Mouse (Mus musculus): ENCODE results near the gene Txnrd3. TPM values are rescaled to one million over a fixed set of nuclear protein-coding genes. Genes with fewer than 3 reads are reported as not detected.

Txnrd3 gene
- polyA plus RNA-seq (2015; fragmentation: Nextera tagmentation; extraction: Ambion mirVana) = 1.9 and 2.2 TPM in 2 replicates

- H3K9ac ChIP-seq (ENCODE audit: low read depth, low read length) = peak within 1 kb of the TSS; percentile 59
- H3K27ac ChIP-seq (ENCODE audit: low read length) = peak within 1 kb of the TSS; percentile 80
- H3K9me3 ChIP-seq (replicated peaks; ENCODE audit: control insufficient read depth, low read length) = no peaks in the 10 kb centered on the region
- under 1% methylated on average over 48 of the region's 51 CpGs for WGBS (ENCODE audit: insufficient replicate concordance)
- H3K27me3 ChIP-seq (ENCODE audit: control insufficient read depth, insufficient read depth, low read depth, low read length) = no peaks in the 10 kb centered on the region
- H3K4me2 ChIP-seq (ENCODE audit: low read depth, low read length) = peak within 1 kb of the TSS; percentile 95
- ATAC-seq (ENCODE audit: low read depth) = peak; percentile 83
- peak within 1 kb of the TSS; percentile 66 for H3K4me3 ChIP-seq (ENCODE audit: low read depth, low read length)
- no peaks in the 10 kb centered on the region for H3K36me3 ChIP-seq (ENCODE audit: control insufficient read depth, insufficient read depth)
- peaks cover 12% of the 10 kb centered on the region for H3K4me1 ChIP-seq (ENCODE audit: control insufficient read depth, low read depth, low read length)
These were observed at the start of gene Txnrd3 for GRCm38 (mm10) chr6:89643798-89644270. Gene Txnrd3 (plus strand): TSS chr6:89643988.

- Histone ChIP-seq H3K4me2 (ENCODE audit: low read depth, low read length) (peak within 1 kb of the TSS; percentile 88), H3K9ac (ENCODE audit: low read depth, low read length) (peak within 1 kb of the TSS; percentile 68), H3K4me3 (ENCODE audit: low read depth, low read length) (peak within 1 kb of the TSS; percentile 69), H3K27me3 (ENCODE audit: control insufficient read depth, insufficient read depth, low read depth, low read length) (no peaks in the 10 kb centered on the region), H3K27ac (ENCODE audit: low read length) (no peak within 1 kb of the TSS), H3K9me3 (replicated peaks; ENCODE audit: control insufficient read depth, low read length) (no peaks in the 10 kb centered on the region), H3K36me3 (ENCODE audit: control insufficient read depth, insufficient read depth) (no peaks in the 10 kb centered on the region), H3K4me1 (ENCODE audit: control insufficient read depth, low read depth, low read length) (peaks cover 4% of the 10 kb centered on the region; the same call in 1 of the 2 replicates)
- ATAC-seq (ENCODE audit: low read depth) = peak; percentile 100
- WGBS (ENCODE audit: insufficient replicate concordance) = under 1% methylated on average over 55 of the region's 56 CpGs
These were observed 48.6 kb upstream of the Txnrd3 start, which contains the start of gene Chchd6 for GRCm38 (mm10) chr6:89595018-89595776. Gene Chchd6 (minus strand): TSS chr6:89595652.

GRCm38 (mm10) chr6:89595777-89596146 lies 48.0 kb upstream of the Txnrd3 start:
- ATAC-seq (ENCODE audit: low read depth) = no peak

GRCm38 (mm10) chr6:89596510-89596909 lies 47.3 kb upstream of the Txnrd3 start:
- Histone ChIP-seq H3K27me3 (ENCODE audit: control insufficient read depth, insufficient read depth, low read depth, low read length) (no peaks in the 10 kb centered on the region), H3K9ac (ENCODE audit: low read depth, low read length) (no peak overlapping the region), H3K9me3 (replicated peaks; ENCODE audit: control insufficient read depth, low read length) (no peaks in the 10 kb centered on the region), H3K27ac (ENCODE audit: low read length) (no peak overlapping the region), H3K36me3 (ENCODE audit: control insufficient read depth, insufficient read depth) (no peaks in the 10 kb centered on the region), H3K4me1 (ENCODE audit: control insufficient read depth, low read depth, low read length) (peaks cover 4% of the 10 kb centered on the region; the same call in 1 of the 2 replicates), H3K4me2 (ENCODE audit: low read depth, low read length) (no peak overlapping the region), H3K4me3 (ENCODE audit: low read depth, low read length) (no peak overlapping the region)
- whole genome bisulfite sequencing (ENCODE audit: insufficient replicate concordance) = 73% methylated on average over 1 of the region's 1 CpGs
- ATAC-seq (ENCODE audit: low read depth) = no peak

More at GRCm38 (mm10) chr6:89595777-89596146, 48.0 kb upstream of the Txnrd3 start:
- 27% methylated on average over 5 of the region's 5 CpGs for WGBS (ENCODE audit: insufficient replicate concordance)
- Histone ChIP-seq H3K4me2 (ENCODE audit: low read depth, low read length) (peak overlapping the region; percentile 88), H3K9me3 (replicated peaks; ENCODE audit: control insufficient read depth, low read length) (no peaks in the 10 kb centered on the region), H3K4me3 (ENCODE audit: low read depth, low read length) (no peak overlapping the region; the same call in 1 of the 2 replicates), H3K27me3 (ENCODE audit: control insufficient read depth, insufficient read depth, low read depth, low read length) (no peaks in the 10 kb centered on the region), H3K36me3 (ENCODE audit: control insufficient read depth, insufficient read depth) (no peaks in the 10 kb centered on the region), H3K9ac (ENCODE audit: low read depth, low read length) (no peak overlapping the region), H3K27ac (ENCODE audit: low read length) (no peak overlapping the region), H3K4me1 (ENCODE audit: control insufficient read depth, low read depth, low read length) (peaks cover 4% of the 10 kb centered on the region; the same call in 1 of the 2 replicates)

GRCm38 (mm10) chr6:89606096-89606495 lies 37.7 kb upstream of the Txnrd3 start:
- no peak for ATAC-seq (ENCODE audit: low read depth)
- H3K4me2 ChIP-seq (ENCODE audit: low read depth, low read length) = no peak overlapping the region

GRCm38 (mm10) chr6:89607999-89608398 lies 35.8 kb upstream of the Txnrd3 start:
- H3K9ac ChIP-seq (ENCODE audit: low read depth, low read length) = no peak overlapping the region
- no peak overlapping the region for H3K4me3 ChIP-seq (ENCODE audit: low read depth, low read length)
- H3K9me3 ChIP-seq (replicated peaks; ENCODE audit: control insufficient read depth, low read length) = no peaks in the 10 kb centered on the region
- H3K4me2 ChIP-seq (ENCODE audit: low read depth, low read length) = no peak overlapping the region
- no peak for ATAC-seq (ENCODE audit: low read depth)
- no peaks in the 10 kb centered on the region for H3K27me3 ChIP-seq (ENCODE audit: control insufficient read depth, insufficient read depth, low read depth, low read length)
- H3K27ac ChIP-seq (ENCODE audit: low read length) = no peak overlapping the region
- WGBS (ENCODE audit: insufficient replicate concordance) = 36% methylated on average over 4 of the region's 4 CpGs
- H3K36me3 ChIP-seq (ENCODE audit: control insufficient read depth, insufficient read depth) = no peaks in the 10 kb centered on the region
- H3K4me1 ChIP-seq (ENCODE audit: control insufficient read depth, low read depth, low read length) = no peaks in the 10 kb centered on the region

More at GRCm38 (mm10) chr6:89606096-89606495, 37.7 kb upstream of the Txnrd3 start:
- Histone ChIP-seq H3K36me3 (ENCODE audit: control insufficient read depth, insufficient read depth) (no peaks in the 10 kb centered on the region), H3K9me3 (replicated peaks; ENCODE audit: control insufficient read depth, low read length) (no peaks in the 10 kb centered on the region), H3K27ac (ENCODE audit: low read length) (no peak overlapping the region), H3K27me3 (ENCODE audit: control insufficient read depth, insufficient read depth, low read depth, low read length) (no peaks in the 10 kb centered on the region), H3K4me1 (ENCODE audit: control insufficient read depth, low read depth, low read length) (no peaks in the 10 kb centered on the region), H3K4me3 (ENCODE audit: low read depth, low read length) (no peak overlapping the region), H3K9ac (ENCODE audit: low read depth, low read length) (no peak overlapping the region)
- 49% methylated on average over 3 of the region's 3 CpGs for WGBS (ENCODE audit: insufficient replicate concordance)

- Histone ChIP-seq H3K4me3 (ENCODE audit: low read depth, low read length) (no peak overlapping the region), H3K9ac (ENCODE audit: low read depth, low read length) (no peak overlapping the region), H3K27me3 (ENCODE audit: control insufficient read depth, insufficient read depth, low read depth, low read length) (no peaks in the 10 kb centered on the region), H3K36me3 (ENCODE audit: control insufficient read depth, insufficient read depth) (no peaks in the 10 kb centered on the region), H3K9me3 (replicated peaks; ENCODE audit: control insufficient read depth, low read length) (no peaks in the 10 kb centered on the region), H3K27ac (ENCODE audit: low read length) (no peak overlapping the region), H3K4me2 (ENCODE audit: low read depth, low read length) (no peak overlapping the region), H3K4me1 (ENCODE audit: control insufficient read depth, low read depth, low read length) (no peaks in the 10 kb centered on the region)
- ATAC-seq (ENCODE audit: low read depth) = no peak
- 33% methylated on average over 15 of the region's 15 CpGs for WGBS (ENCODE audit: insufficient replicate concordance)
These were observed 30.3 kb upstream of the Txnrd3 start for GRCm38 (mm10) chr6:89613336-89614106.

GRCm38 (mm10) chr6:89614107-89614471 lies 29.7 kb upstream of the Txnrd3 start:
- WGBS (ENCODE audit: insufficient replicate concordance) = 8% methylated on average over 2 of the region's 2 CpGs
- Histone ChIP-seq H3K4me2 (ENCODE audit: low read depth, low read length) (no peak overlapping the region), H3K4me1 (ENCODE audit: control insufficient read depth, low read depth, low read length) (no peaks in the 10 kb centered on the region), H3K9me3 (replicated peaks; ENCODE audit: control insufficient read depth, low read length) (no peaks in the 10 kb centered on the region), H3K9ac (ENCODE audit: low read depth, low read length) (no peak overlapping the region), H3K27me3 (ENCODE audit: control insufficient read depth, insufficient read depth, low read depth, low read length) (no peaks in the 10 kb centered on the region), H3K27ac (ENCODE audit: low read length) (no peak overlapping the region), H3K4me3 (ENCODE audit: low read depth, low read length) (no peak overlapping the region), H3K36me3 (ENCODE audit: control insufficient read depth, insufficient read depth) (no peaks in the 10 kb centered on the region)
- no peak for ATAC-seq (ENCODE audit: low read depth)
